In genomic region chr2:30049831-30050230, GRCm38 (mm10) we compare ENCODE assay signal across 14 mouse cellular contexts. TPM values are rescaled to one million over a fixed set of nuclear protein-coding genes. Genes with fewer than 3 reads are reported as not detected.
DNase-seq lines count a peak whose midpoint lies in the region; ATAC-seq and TF ChIP-seq lines count a peak whose summit lies in the region.
"Had no signal": no experiment of that assay in that cellular context is flagged by ENCODE, and none has a peak within 500 bp of the region (broad histone marks: within the 10 kb centered on the region; RNA-seq: fewer than 3 reads in every experiment).

No protein-coding gene starts in this region.

- no peak for TF ChIP-seq CTCF in kidney, adult 2 months (conservative IDR thresholded peaks at IDR 0.05; ENCODE audit: insufficient read depth, insufficient read length, low read depth, low read length)

- intact Hi-C loops in heart, postnatal 14 days (cut with DNase I) = no loop called here

- no peak overlapping the region for H3K4me2 ChIP-seq in heart, embryonic 16.5 days (ENCODE audit: low read depth, low read length)
- no peak overlapping the region for H3K4me2 ChIP-seq in myocyte (ENCODE audit: low read depth)

- peaks cover 4% of the 10 kb centered on the region; the same call in 1 of the 2 replicates for H3K4me1 ChIP-seq in heart, embryonic 16.5 days (ENCODE audit: control insufficient read depth, insufficient read depth, low read length)
- no peaks in the 10 kb centered on the region; the same call in 1 of the 2 replicates for H3K4me1 ChIP-seq in kidney, adult 2 months (ENCODE audit: control insufficient read depth, insufficient read depth, low read length)
- H3K4me1 ChIP-seq: embryonic facial prominence, embryonic 12.5 days; intestine, embryonic 15.5 days had no signal

- H3K4me3 ChIP-seq in heart, embryonic 16.5 days (ENCODE audit: low read length) = no peak overlapping the region
- H3K4me3 ChIP-seq in myocyte = peak overlapping the region; percentile 35
- no peak overlapping the region for H3K4me3 ChIP-seq in kidney, adult 2 months (ENCODE audit: insufficient read depth, low read depth, low read length)

- no peaks in the 10 kb centered on the region for H3K36me3 ChIP-seq in heart, embryonic 16.5 days (ENCODE audit: control insufficient read depth, insufficient read depth)
- H3K36me3 ChIP-seq in myocyte (ENCODE audit: control insufficient read depth, insufficient read depth) = no peaks in the 10 kb centered on the region
- H3K36me3 ChIP-seq in kidney, adult 2 months (ENCODE audit: control insufficient read depth, insufficient read depth, low read length) = no peaks in the 10 kb centered on the region
- H3K36me3 ChIP-seq: intestine, embryonic 15.5 days had no signal

- no peaks in the 10 kb centered on the region for H3K27me3 ChIP-seq in heart, embryonic 16.5 days (ENCODE audit: control insufficient read depth, insufficient read depth, low read length)
- H3K27me3 ChIP-seq in myocyte (ENCODE audit: control insufficient read depth, insufficient read depth, insufficient read length) = no peaks in the 10 kb centered on the region
- H3K27me3 ChIP-seq in kidney, adult 2 months (replicated peaks; ENCODE audit: control insufficient read depth, insufficient read depth, low read length) = no peaks in the 10 kb centered on the region
- H3K27me3 ChIP-seq: embryonic facial prominence, embryonic 12.5 days; intestine, embryonic 15.5 days; Patski had no signal

- ATAC-seq in heart, embryonic 16.5 days (replicated peaks; ENCODE audit: extremely low read depth, insufficient read depth, low FRiP score) = no peak
- ATAC-seq in common myeloid progenitor, adult 5-6 weeks (replicated peaks; ENCODE audit: low read depth, poor library complexity, severe bottlenecking) = 0 out of 2 replicates have a peak, but pooled peaks have one; percentile 26
- ATAC-seq: Patski had no signal

- H3ac ChIP-seq in myocyte (ENCODE audit: control insufficient read depth, insufficient read length) = no peak overlapping the region

- TF ChIP-seq POLR2A in myocyte (IDR thresholded peaks at IDR 0.05; ENCODE audit: insufficient read length, low read depth) = no peak
- no peak for TF ChIP-seq POLR2A in kidney, adult 2 months (IDR thresholded peaks at IDR 0.05; ENCODE audit: low read depth, low read length)

- no peaks in the 10 kb centered on the region for H3K9me3 ChIP-seq in heart, embryonic 16.5 days (replicated peaks; ENCODE audit: control insufficient read depth, low read length)
- H3K9me3 ChIP-seq: embryonic facial prominence, embryonic 12.5 days; intestine, embryonic 15.5 days had no signal

- peak overlapping the region; percentile 31 for H3K27ac ChIP-seq in heart, embryonic 16.5 days (ENCODE audit: low read length)
- H3K27ac ChIP-seq in kidney, adult 2 months (ENCODE audit: insufficient read depth, low read depth, low read length) = no peak overlapping the region

- 63% methylated on average over 3 of the region's 3 CpGs for WGBS in heart, embryonic 16.5 days
- 85% methylated on average over 3 of the region's 3 CpGs for WGBS in kidney, adult 2 months

- DNase-seq in heart, postnatal 14 days = no peak
- peak; percentile 59 for DNase-seq in ovary, adult 18-20 months (ENCODE audit: low spot score)
- no peak for DNase-seq in ovary, postnatal 36 days (ENCODE audit: low spot score)
- DNase-seq in frontal cortex, postnatal 25 days (ENCODE audit: low spot score in 2 of 2) = no peak
- no peak for DNase-seq in kidney, adult 2 months
- DNase-seq: cerebellum, postnatal 36 days; layer of hippocampus, adult 9-11 months; thymus, postnatal 25 days had no signal

- no peak overlapping the region for H3K9ac ChIP-seq in heart, embryonic 16.5 days (ENCODE audit: low read length)

- H3K79me2 ChIP-seq in myocyte (ENCODE audit: control insufficient read depth, insufficient read depth) = no peaks in the 10 kb centered on the region

TF ChIP-seq in myocyte, 11 proteins besides CTCF, POLR2A, EP300 and RAD21:
- no peak for TF ChIP-seq USF1 (IDR thresholded peaks at IDR 0.05; ENCODE audit: low read depth)
- TF ChIP-seq TCF3 (IDR thresholded peaks at IDR 0.05; ENCODE audit: insufficient read length, low read depth) = no peak
- no peak for TF ChIP-seq SRF (IDR thresholded peaks at IDR 0.05; ENCODE audit: control insufficient read depth, insufficient read length, low read depth)
- no peak for TF ChIP-seq CEBPB (IDR thresholded peaks at IDR 0.05; ENCODE audit: insufficient read depth, poor library complexity, severe bottlenecking)
- no peak for TF ChIP-seq MYOG (IDR thresholded peaks at IDR 0.05; ENCODE audit: control insufficient read depth in 1 of 3, insufficient read depth in 1 of 3, insufficient read length in 2 of 3, low read depth in 2 of 3)
- no peak for TF ChIP-seq POLR2AphosphoS2 (IDR thresholded peaks at IDR 0.05; ENCODE audit: insufficient read length, low read depth)
- no peak for TF ChIP-seq MYOD1 (IDR thresholded peaks at IDR 0.05; ENCODE audit: control insufficient read depth in 1 of 3, insufficient read length in 2 of 3, low read depth in 2 of 3)
- TF ChIP-seq E2F4 (IDR thresholded peaks at IDR 0.05; ENCODE audit: insufficient read depth) = no peak

RNA-seq across cellular contexts. Expression of gene Wdr34, which starts 1.1 kb away (rescaled TPM):
- polyA plus RNA-seq in heart, embryonic 16.5 days (2015; fragmentation: Nextera tagmentation; extraction: Ambion mirVana) = 24.1 and 25.6 TPM in 2 replicates
- total RNA-seq in heart, postnatal 14 days (2021) = 1 to 10 TPM; 7.2 TPM
- total RNA-seq in common myeloid progenitor, adult 5-6 weeks (2017) = 11.5 and 15.6 TPM in 2 replicates
- polyA plus RNA-seq in myocyte (2012; fragmentation: generic; extraction: Trizol) = 21.6 TPM
- 32.0 and 37.8 TPM in 2 replicates for polyA plus RNA-seq in kidney, adult 2 months (2012; rRNA removed)

RNA-seq across cellular contexts. Expression of gene Set, which starts 7.3 kb away (rescaled TPM):
- 198 and 217 TPM in 2 replicates for polyA plus RNA-seq in heart, embryonic 16.5 days (2015; fragmentation: Nextera tagmentation; extraction: Ambion mirVana)
- total RNA-seq in heart, postnatal 14 days (2021) = 10 to 100 TPM; 93.9 to 97.0 TPM
- 1,475 and 1,487 TPM in 2 replicates for total RNA-seq in common myeloid progenitor, adult 5-6 weeks (2017)
- 118 TPM for polyA plus RNA-seq in myocyte (2012; fragmentation: generic; extraction: Trizol)
- 30.4 and 37.4 TPM in 2 replicates for polyA plus RNA-seq in kidney, adult 2 months (2012; rRNA removed)

RNA-seq across cellular contexts. Expression of gene Pkn3, which starts 27.7 kb away (rescaled TPM):
- 9.4 and 11.7 TPM in 2 replicates for polyA plus RNA-seq in heart, embryonic 16.5 days (2015; fragmentation: Nextera tagmentation; extraction: Ambion mirVana)
- total RNA-seq in heart, postnatal 14 days (2021) = 10 to 100 TPM; 10.3 to 12.2 TPM
- total RNA-seq in common myeloid progenitor, adult 5-6 weeks (2017) = 11.8 and 22.9 TPM in 2 replicates
- polyA plus RNA-seq in myocyte (2012; fragmentation: generic; extraction: Trizol) = 4.3 TPM
- polyA plus RNA-seq in kidney, adult 2 months (2012; rRNA removed) = 4.7 and 4.8 TPM in 2 replicates

RNA-seq across cellular contexts. Expression of gene Zdhhc12, which starts 43.6 kb away (rescaled TPM):
- polyA plus RNA-seq in heart, embryonic 16.5 days (2015; fragmentation: Nextera tagmentation; extraction: Ambion mirVana) = 29.4 and 30.8 TPM in 2 replicates
- 1 to 10 TPM; 5.2 to 5.6 TPM for total RNA-seq in heart, postnatal 14 days (2021)
- total RNA-seq in common myeloid progenitor, adult 5-6 weeks (2017) = 8.0 and 11.4 TPM in 2 replicates
- 20.8 TPM for polyA plus RNA-seq in myocyte (2012; fragmentation: generic; extraction: Trizol)
- 49.0 and 69.1 TPM in 2 replicates for polyA plus RNA-seq in kidney, adult 2 months (2012; rRNA removed)
